In the genomic region with DNA sequence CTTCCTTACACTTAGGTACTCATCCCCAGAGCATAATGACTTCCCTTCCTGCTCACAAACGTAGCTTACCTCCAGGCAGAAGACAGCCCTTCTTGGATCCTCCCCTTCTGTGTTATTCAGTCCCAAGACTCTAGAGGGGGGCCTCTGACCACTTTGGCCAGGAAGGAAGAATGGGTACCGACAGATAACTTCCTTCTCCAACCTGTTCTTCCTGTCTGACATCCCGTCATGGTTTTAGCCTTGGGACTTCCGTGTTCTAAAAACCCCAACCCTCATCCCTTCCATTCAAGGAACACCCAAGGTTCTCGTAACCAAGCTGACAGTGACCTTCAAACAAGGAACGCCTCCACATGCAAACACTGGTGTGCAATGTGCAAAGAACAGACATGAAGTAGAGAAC, we compare ENCODE assay signal across 8 mouse cellular contexts. TPM values are rescaled to one million over a fixed set of nuclear protein-coding genes. Genes with fewer than 3 reads are reported as not detected.
DNase-seq lines count a peak whose midpoint lies in the region; ATAC-seq and TF ChIP-seq lines count a peak whose summit lies in the region.

A gene (minus strand): TSS at position 168 of the 400 bp plus-strand sequence.

- H3K9me3 ChIP-seq in kidney, embryonic 16.5 days (ENCODE audit: low read length) = peaks cover 5% of the 10 kb centered on the region; the same call in 1 of the 2 replicates
- no peaks in the 10 kb centered on the region for H3K9me3 ChIP-seq in hindbrain, embryonic 16.5 days (ENCODE audit: control insufficient read depth, low read length)

- WGBS in kidney, embryonic 16.5 days = 82% methylated on average over 6 of the region's 6 CpGs
- 84% methylated on average over 6 of the region's 6 CpGs for WGBS in hindbrain, embryonic 16.5 days

- no peak for DNase-seq in kidney, postnatal 10 days
- DNase-seq in gastrocnemius, postnatal 10 days = no peak
- DNase-seq in lung, postnatal 10 days = peak; percentile 38
- DNase-seq in right cerebral cortex, adult 2 months (ENCODE audit: low spot score in 2 of 2) = no peak
- DNase-seq in testis, postnatal 10 days (ENCODE audit: low spot score) = no peak

- ATAC-seq in kidney, embryonic 16.5 days (ENCODE audit: low FRiP score, low TSS enrichment) = no peak
- ATAC-seq in hindbrain, embryonic 16.5 days = no peak

- TF ChIP-seq CTCF in bone marrow macrophage, adult 2 months (IDR thresholded peaks at IDR 0.05; ENCODE audit: low read depth, low read length) = no peak

- H3K27me3 ChIP-seq in kidney, embryonic 16.5 days (ENCODE audit: insufficient read depth, low read length) = no peaks in the 10 kb centered on the region
- H3K27me3 ChIP-seq in hindbrain, embryonic 16.5 days (replicated peaks; ENCODE audit: control insufficient read depth, insufficient read depth, low read length) = no peaks in the 10 kb centered on the region

- peak within 1 kb of the TSS; percentile 61 for H3K4me3 ChIP-seq in kidney, embryonic 16.5 days (ENCODE audit: low read length)
- peak within 1 kb of the TSS; percentile 54 for H3K4me3 ChIP-seq in bone marrow macrophage, adult 2 months (ENCODE audit: insufficient read depth, low read length)
- H3K4me3 ChIP-seq in hindbrain, embryonic 16.5 days (ENCODE audit: low read length) = peak within 1 kb of the TSS; percentile 44

- H3K4me2 ChIP-seq in kidney, embryonic 16.5 days (replicated peaks; ENCODE audit: low read depth, low read length) = peak within 1 kb of the TSS; percentile 89
- peak within 1 kb of the TSS; percentile 72 for H3K4me2 ChIP-seq in hindbrain, embryonic 16.5 days (ENCODE audit: low read length)

- H3K9ac ChIP-seq in kidney, embryonic 16.5 days (replicated peaks; ENCODE audit: low read length) = peak within 1 kb of the TSS; percentile 95
- peak within 1 kb of the TSS; percentile 77 for H3K9ac ChIP-seq in hindbrain, embryonic 16.5 days (ENCODE audit: low read depth, low read length)

- no peak for TF ChIP-seq POLR2A in bone marrow macrophage, adult 2 months (IDR thresholded peaks at IDR 0.05; ENCODE audit: borderline replicate concordance, low read depth, low read length)

- no peaks in the 10 kb centered on the region for H3K36me3 ChIP-seq in kidney, embryonic 16.5 days (ENCODE audit: insufficient read depth, low read length)
- H3K36me3 ChIP-seq in hindbrain, embryonic 16.5 days (ENCODE audit: control insufficient read depth, insufficient read depth, low read length) = peaks cover under 1% of the 10 kb centered on the region; the same call in 1 of the 2 replicates

- peak within 1 kb of the TSS; percentile 75 for H3K27ac ChIP-seq in kidney, embryonic 16.5 days (ENCODE audit: low read length)
- no peak within 1 kb of the TSS for H3K27ac ChIP-seq in bone marrow macrophage, adult 2 months (ENCODE audit: insufficient read depth, low read depth, low read length)
- peak within 1 kb of the TSS; percentile 76 for H3K27ac ChIP-seq in hindbrain, embryonic 16.5 days (ENCODE audit: low read depth, low read length)

- H3K4me1 ChIP-seq in kidney, embryonic 16.5 days (ENCODE audit: insufficient read depth, low read length) = peaks cover 8% of the 10 kb centered on the region; the same call in 1 of the 2 replicates
- H3K4me1 ChIP-seq in bone marrow macrophage, adult 2 months (ENCODE audit: control insufficient read depth, insufficient read depth, low read length) = peaks cover 16% of the 10 kb centered on the region
- H3K4me1 ChIP-seq in hindbrain, embryonic 16.5 days (ENCODE audit: control insufficient read depth, insufficient read depth, low read depth, low read length) = peaks cover 13% of the 10 kb centered on the region

RNA-seq across cellular contexts. Expression of the gene that starts here (rescaled TPM):
- polyA plus RNA-seq in kidney, embryonic 16.5 days (2015; fragmentation: Nextera tagmentation; extraction: Ambion mirVana) = 6.6 and 7.9 TPM in 2 replicates
- 6.6 and 7.1 TPM in 2 replicates for polyA plus RNA-seq in bone marrow macrophage, adult 2 months (2012; ENCODE audit: insufficient read depth, insufficient read length, missing spikeins)
- 10 to 100 TPM; 21.6 to 23.0 TPM for total RNA-seq in gastrocnemius, postnatal 10 days (2021)
- polyA plus RNA-seq in hindbrain, embryonic 16.5 days (2015; fragmentation: Nextera tagmentation; extraction: Ambion mirVana) = 4.7 and 5.4 TPM in 2 replicates
